Mouse (Mus musculus) myocyte (in vitro differentiated cells): ENCODE measurements at regions not wholly inside any gene's neighbourhood (a gene's known extent, or its start where the extent isn't known, plus 50 kb on each side); places are given as distances from the start of the nearest gene placed in this dataset.
"Not testable (repeated sequence)": the region's sequence is repeated elsewhere in the genome, so short reads cannot be mapped to it uniquely, and the experiment has no call there.

Experiments used
- H3K27me3 ChIP-seq: one replicate; pipeline ENCODE4 v1.6.1; 2011; ENCODE audit not compliant: control insufficient read depth, insufficient read depth, insufficient read length
- H3K36me3 ChIP-seq: one replicate; pipeline ENCODE4 v1.6.1; 2011; ENCODE audit not compliant: control insufficient read depth, insufficient read depth
- H3K4me2 ChIP-seq: one replicate; pipeline ENCODE4 v1.6.1; 2011; ENCODE audit warnings: low read depth, control low read depth
- H3K4me3 ChIP-seq: one replicate; pipeline ENCODE4 v1.5.1; 2011; ENCODE audit warnings: mild to moderate bottlenecking, control low read depth, moderate library complexity
- H3K79me2 ChIP-seq: one replicate; pipeline ENCODE4 v1.6.1; 2011; ENCODE audit not compliant: control insufficient read depth, insufficient read depth
- H3ac ChIP-seq: one replicate; pipeline ENCODE4 v1.6.1; 2011; ENCODE audit not compliant: control insufficient read depth, insufficient read length
- CEBPB ChIP-seq: IDR thresholded peaks from 2 replicates; pipeline ENCODE4 v1.6.1; 2011; ENCODE audit warnings: mild to moderate bottlenecking, moderate library complexity; ENCODE audit not compliant: poor library complexity, insufficient read depth, severe bottlenecking
- E2F4 ChIP-seq: IDR thresholded peaks from one replicate; pipeline ENCODE4 v1.6.1; 2011; ENCODE audit warnings: mild to moderate bottlenecking, control low read depth, moderate library complexity; ENCODE audit not compliant: insufficient read depth
- MAX ChIP-seq: IDR thresholded peaks from one replicate; pipeline ENCODE4 v1.6.1; 2011; ENCODE audit warnings: low read depth, mild to moderate bottlenecking, control low read depth
- MYOD1 ChIP-seq, 3 experiments: IDR thresholded peaks; one replicate each; pipeline ENCODE4 v1.6.1; 2011; ENCODE audit warnings: control low read depth in 2 of 3, low read depth in 2 of 3, mild to moderate bottlenecking in 2 of 3, moderate library complexity in 1 of 3; ENCODE audit not compliant: insufficient read length in 2 of 3, control insufficient read depth in 1 of 3
- MYOG ChIP-seq, 3 experiments: IDR thresholded peaks; one replicate each; pipeline ENCODE4 v1.6.1; 2011; ENCODE audit warnings: control low read depth in 2 of 3, low read depth in 2 of 3, mild to moderate bottlenecking in 2 of 3; ENCODE audit not compliant: insufficient read length in 2 of 3, control insufficient read depth in 1 of 3, insufficient read depth in 1 of 3
- POLR2A ChIP-seq: IDR thresholded peaks from one replicate; pipeline ENCODE4 v1.6.1; 2011; ENCODE audit warnings: low read depth, mild to moderate bottlenecking, control low read depth, moderate library complexity; ENCODE audit not compliant: insufficient read length
- POLR2AphosphoS2 ChIP-seq: IDR thresholded peaks from one replicate; pipeline ENCODE4 v1.6.1; 2011; ENCODE audit warnings: low read depth, control low read depth; ENCODE audit not compliant: insufficient read length
- REST ChIP-seq: IDR thresholded peaks from one replicate; pipeline ENCODE4 v1.6.1; 2011; ENCODE audit warnings: mild to moderate bottlenecking, control low read depth, moderate library complexity; ENCODE audit not compliant: insufficient read depth, insufficient read length
- SRF ChIP-seq: IDR thresholded peaks from one replicate; pipeline ENCODE4 v1.6.1; 2011; ENCODE audit warnings: low read depth; ENCODE audit not compliant: control insufficient read depth, insufficient read length
- TCF12 ChIP-seq: IDR thresholded peaks from one replicate; pipeline ENCODE4 v1.6.1; 2011; ENCODE audit warnings: mild to moderate bottlenecking, control low read depth; ENCODE audit not compliant: poor library complexity, insufficient read depth, severe bottlenecking
- TCF3 ChIP-seq: IDR thresholded peaks from one replicate; pipeline ENCODE4 v1.6.1; 2011; ENCODE audit warnings: low read depth, control low read depth; ENCODE audit not compliant: insufficient read length
- USF1 ChIP-seq: IDR thresholded peaks from one replicate; pipeline ENCODE4 v1.6.1; 2011; ENCODE audit warnings: low read depth, mild to moderate bottlenecking, control low read depth, moderate library complexity

- Histone ChIP-seq H3K36me3 (no peaks in the 10 kb centered on the region), H3K4me2 (no peak overlapping the region), H3K27me3 (no peaks in the 10 kb centered on the region), H3K4me3 (no peak overlapping the region), H3K79me2 (no peaks in the 10 kb centered on the region), H3ac (no peak overlapping the region)
- TF ChIP-seq E2F4: no peak
- TF ChIP-seq USF1: no peak
- TF ChIP-seq POLR2AphosphoS2: no peak
- TF ChIP-seq MYOD1 (IDR thresholded peaks at IDR 0.05; ENCODE audit: control insufficient read depth in 1 of 3, insufficient read length in 2 of 3, low read depth in 2 of 3): no peak
- TF ChIP-seq REST: no peak
- TF ChIP-seq TCF3: no peak
- TF ChIP-seq TCF12: no peak
- no peak for TF ChIP-seq POLR2A
- no peak for TF ChIP-seq MAX
- no peak for TF ChIP-seq SRF
- TF ChIP-seq MYOG (IDR thresholded peaks at IDR 0.05; ENCODE audit: control insufficient read depth in 1 of 3, insufficient read depth in 1 of 3, insufficient read length in 2 of 3, low read depth in 2 of 3): no peak
- TF ChIP-seq CEBPB: no peak
Measured at GRCm38 (mm10) chr16:31569871-31570270, 93.4 kb upstream of the Dlg1 start.

GRCm38 (mm10) chr16:31570311-31571139 lies 92.7 kb upstream of the Dlg1 start:
- Histone ChIP-seq H3ac (no peak overlapping the region), H3K79me2 (no peaks in the 10 kb centered on the region), H3K4me2 (peak overlapping the region; percentile 48), H3K4me3 (no peak overlapping the region), H3K27me3 (no peaks in the 10 kb centered on the region), H3K36me3 (no peaks in the 10 kb centered on the region)
- TF ChIP-seq CEBPB (no peak), TCF3 (no peak), MYOD1 (IDR thresholded peaks at IDR 0.05; ENCODE audit: control insufficient read depth in 1 of 3, insufficient read length in 2 of 3, low read depth in 2 of 3) (no peak), E2F4 (no peak), TCF12 (no peak), MAX (no peak), POLR2A (no peak), SRF (no peak), USF1 (no peak), REST (no peak), POLR2AphosphoS2 (no peak)

DNA sequence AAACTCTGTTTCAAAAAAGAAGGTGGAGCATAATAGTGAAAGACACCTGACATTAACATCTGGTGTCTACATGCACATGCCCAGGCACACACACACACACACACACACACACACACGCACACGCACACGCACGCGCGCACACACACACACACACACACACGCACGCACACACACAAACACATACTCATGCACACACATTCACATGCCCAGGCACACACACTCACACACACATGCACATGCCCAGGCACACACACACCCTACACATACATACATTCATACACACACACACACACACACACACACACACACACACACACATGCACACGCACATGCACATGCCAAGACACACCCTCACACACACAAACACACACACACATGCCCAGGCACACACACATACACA lies 89.4 kb upstream of the Dlg1 start:
- not testable (repeated sequence) for H3K4me3 ChIP-seq, H3K27me3 ChIP-seq, H3K79me2 ChIP-seq, H3ac ChIP-seq, H3K36me3 ChIP-seq, H3K4me2 ChIP-seq

DNA sequence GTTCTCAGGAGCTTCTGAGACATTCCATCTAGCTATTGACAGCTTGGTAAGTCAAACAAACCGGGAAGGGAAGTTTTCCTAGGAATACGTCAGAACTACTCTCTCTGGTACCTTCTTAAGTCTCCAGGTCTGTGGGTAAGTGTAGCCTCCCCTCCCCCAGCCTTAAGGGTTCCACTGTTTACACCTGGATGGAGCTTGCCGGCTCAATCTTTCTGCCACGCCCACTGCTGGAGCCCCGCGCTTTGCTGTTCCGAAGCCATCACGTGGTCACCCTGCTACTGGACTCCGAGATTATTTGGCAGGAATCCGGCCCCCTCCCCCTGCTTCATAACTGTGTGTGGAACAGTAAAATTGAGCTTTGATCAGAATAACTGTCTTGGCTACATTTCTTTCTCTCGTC lies 87.6 kb upstream of the Dlg1 start:
- H3K4me2 ChIP-seq, H3ac ChIP-seq, H3K4me3 ChIP-seq, H3K27me3 ChIP-seq, H3K36me3 ChIP-seq, H3K79me2 ChIP-seq: not testable (repeated sequence)

GRCm38 (mm10) chr16:31576422-31576821 lies 86.8 kb upstream of the Dlg1 start:
- TF ChIP-seq MAX (no peak), TCF12 (no peak), CEBPB (no peak), SRF (no peak), POLR2AphosphoS2 (no peak), POLR2A (no peak), MYOD1 (IDR thresholded peaks at IDR 0.05; ENCODE audit: control insufficient read depth in 1 of 3, insufficient read length in 2 of 3, low read depth in 2 of 3) (no peak), TCF3 (no peak), USF1 (no peak), E2F4 (no peak), REST (no peak), MYOG (IDR thresholded peaks at IDR 0.05; ENCODE audit: control insufficient read depth in 1 of 3, insufficient read depth in 1 of 3, insufficient read length in 2 of 3, low read depth in 2 of 3) (no peak)
- Histone ChIP-seq H3K36me3 (no peaks in the 10 kb centered on the region), H3ac (no peak overlapping the region), H3K4me3 (no peak overlapping the region), H3K27me3 (no peaks in the 10 kb centered on the region), H3K79me2 (no peaks in the 10 kb centered on the region), H3K4me2 (no peak overlapping the region)
